Mouse (Mus musculus): ENCODE data around the gene Gm5460. TPM values are rescaled to one million over a fixed set of nuclear protein-coding genes. Genes with fewer than 3 reads are reported as not detected.
A peak's percentile ranks its signal among the peaks of the same experiment; 100 is the strongest.

Gm5460 gene
- polyA plus RNA-seq, 1 experiment from 2014 or later: not detected

DNA sequence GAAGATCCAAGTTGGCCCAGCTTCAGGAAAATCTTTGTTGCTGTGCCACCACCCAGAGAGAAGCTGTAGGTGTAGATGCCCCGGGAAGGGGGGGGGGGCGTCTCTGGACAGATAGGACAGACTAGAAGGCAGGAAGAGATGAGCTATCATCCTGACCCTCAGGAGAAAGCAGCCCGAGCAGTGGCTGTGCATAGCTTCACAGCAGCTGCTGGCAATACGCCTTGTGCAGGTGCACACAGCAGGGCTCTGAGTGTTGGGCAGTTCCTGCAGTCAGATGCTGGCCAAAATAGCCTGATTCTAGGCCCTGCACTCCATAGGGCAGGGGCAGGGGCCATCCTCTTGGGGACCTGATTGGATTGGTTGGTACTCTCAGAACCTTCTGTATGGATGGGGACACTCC is 70.2 kb downstream of the Gm5460 start:
- 0 out of 2 replicates have a peak overlapping the region, but pooled peaks have one; percentile 4 for H3K27ac ChIP-seq (ENCODE audit: low read length)
- H3K4me3 ChIP-seq (replicated peaks; ENCODE audit: low read length): peak overlapping the region; percentile 30
- H3K4me2 ChIP-seq (ENCODE audit: low read depth, low read length): peak overlapping the region; percentile 34
- peak overlapping the region; percentile 34; the same call in 1 of the 2 replicates for H3K9ac ChIP-seq (ENCODE audit: low read length)
- WGBS: 55% methylated on average over 4 of the region's 4 CpGs
- H3K27me3 ChIP-seq (ENCODE audit: control insufficient read depth, insufficient read depth, low read length): no peaks in the 10 kb centered on the region
- no peaks in the 10 kb centered on the region for H3K9me3 ChIP-seq (replicated peaks; ENCODE audit: control insufficient read depth, low read length)
- no peaks in the 10 kb centered on the region for H3K4me1 ChIP-seq (ENCODE audit: control insufficient read depth, insufficient read depth, low read length)
- no peak for ATAC-seq (ENCODE audit: insufficient read depth, low FRiP score)
- no peaks in the 10 kb centered on the region for H3K36me3 ChIP-seq (ENCODE audit: control insufficient read depth, insufficient read depth, low read length)

GRCm38 (mm10) chr14:34087856-34088398 is 71.4 kb downstream of the Gm5460 start:
- Histone ChIP-seq H3K4me1 (ENCODE audit: control insufficient read depth, insufficient read depth, low read length) (no peaks in the 10 kb centered on the region), H3K4me2 (ENCODE audit: low read depth, low read length) (peak overlapping the region; percentile 34), H3K9ac (ENCODE audit: low read length) (no peak overlapping the region), H3K27me3 (ENCODE audit: control insufficient read depth, insufficient read depth, low read length) (no peaks in the 10 kb centered on the region), H3K4me3 (replicated peaks; ENCODE audit: low read length) (peak overlapping the region; percentile 30; the same call in 1 of the 2 replicates), H3K27ac (ENCODE audit: low read length) (no peak overlapping the region), H3K9me3 (replicated peaks; ENCODE audit: control insufficient read depth, low read length) (no peaks in the 10 kb centered on the region), H3K36me3 (ENCODE audit: control insufficient read depth, insufficient read depth, low read length) (no peaks in the 10 kb centered on the region)
- ATAC-seq (ENCODE audit: insufficient read depth, low FRiP score): 0 out of 2 replicates have a peak, but pooled peaks have one; percentile 12
- WGBS: 76% methylated on average over 2 of the region's 2 CpGs

DNA sequence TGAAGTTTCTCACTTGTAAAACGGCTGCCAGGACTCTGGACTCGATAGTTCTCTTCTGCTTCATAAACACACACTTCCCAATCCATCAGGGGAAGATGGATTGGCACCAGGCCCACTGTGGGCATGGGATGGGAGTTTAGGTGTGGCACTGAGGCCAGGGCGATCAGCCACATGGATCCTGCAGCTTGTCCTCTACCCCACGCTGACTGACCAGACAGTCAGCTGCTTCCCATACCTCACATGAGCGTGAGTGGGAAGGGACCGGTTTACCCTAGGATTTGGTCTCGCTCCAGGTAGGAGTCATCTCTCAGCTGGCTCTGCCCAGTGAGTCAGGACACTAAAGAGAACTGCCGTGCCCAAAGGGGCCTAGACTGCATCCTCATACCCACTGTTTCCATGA is 73.2 kb downstream of the Gm5460 start:
- WGBS: 75% methylated on average over 8 of the region's 8 CpGs
- no peaks in the 10 kb centered on the region for H3K27me3 ChIP-seq (ENCODE audit: control insufficient read depth, insufficient read depth, low read length)
- no peak overlapping the region for H3K4me3 ChIP-seq (replicated peaks; ENCODE audit: low read length)
- H3K4me1 ChIP-seq (ENCODE audit: control insufficient read depth, insufficient read depth, low read length): no peaks in the 10 kb centered on the region
- ATAC-seq (ENCODE audit: insufficient read depth, low FRiP score): no peak
- H3K4me2 ChIP-seq (ENCODE audit: low read depth, low read length): no peak overlapping the region
- H3K9ac ChIP-seq (ENCODE audit: low read length): no peak overlapping the region
- H3K27ac ChIP-seq (ENCODE audit: low read length): no peak overlapping the region
- H3K36me3 ChIP-seq (ENCODE audit: control insufficient read depth, insufficient read depth, low read length): no peaks in the 10 kb centered on the region
- H3K9me3 ChIP-seq (replicated peaks; ENCODE audit: control insufficient read depth, low read length): no peaks in the 10 kb centered on the region

DNA sequence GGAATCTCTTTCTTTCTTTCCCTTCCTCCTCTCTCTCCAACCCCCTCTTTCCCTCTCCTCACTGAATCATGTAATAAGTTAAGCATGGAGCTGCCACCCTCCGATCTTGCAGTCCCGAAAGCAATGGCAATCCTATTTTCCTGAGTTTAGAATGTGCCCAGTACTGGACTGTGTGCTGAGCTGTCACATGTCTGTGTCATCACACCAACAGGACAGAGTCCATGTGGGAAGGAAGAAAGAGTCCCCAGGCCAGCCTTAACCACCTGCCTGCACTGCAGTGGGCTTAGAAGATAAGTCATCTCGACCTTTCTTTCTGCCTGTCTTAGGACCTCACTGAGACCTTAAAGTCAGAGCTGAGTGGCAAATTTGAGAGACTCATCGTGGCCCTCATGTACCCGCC is 74.9 kb downstream of the Gm5460 start:
- no peak for ATAC-seq (ENCODE audit: insufficient read depth, low FRiP score)
- Histone ChIP-seq H3K4me1 (ENCODE audit: control insufficient read depth, insufficient read depth, low read length) (no peaks in the 10 kb centered on the region), H3K36me3 (ENCODE audit: control insufficient read depth, insufficient read depth, low read length) (no peaks in the 10 kb centered on the region), H3K27me3 (ENCODE audit: control insufficient read depth, insufficient read depth, low read length) (no peaks in the 10 kb centered on the region), H3K9me3 (replicated peaks; ENCODE audit: control insufficient read depth, low read length) (no peaks in the 10 kb centered on the region), H3K4me2 (ENCODE audit: low read depth, low read length) (no peak overlapping the region), H3K4me3 (replicated peaks; ENCODE audit: low read length) (no peak overlapping the region), H3K9ac (ENCODE audit: low read length) (no peak overlapping the region), H3K27ac (ENCODE audit: low read length) (no peak overlapping the region)
- WGBS: 80% methylated on average over 5 of the region's 5 CpGs

DNA sequence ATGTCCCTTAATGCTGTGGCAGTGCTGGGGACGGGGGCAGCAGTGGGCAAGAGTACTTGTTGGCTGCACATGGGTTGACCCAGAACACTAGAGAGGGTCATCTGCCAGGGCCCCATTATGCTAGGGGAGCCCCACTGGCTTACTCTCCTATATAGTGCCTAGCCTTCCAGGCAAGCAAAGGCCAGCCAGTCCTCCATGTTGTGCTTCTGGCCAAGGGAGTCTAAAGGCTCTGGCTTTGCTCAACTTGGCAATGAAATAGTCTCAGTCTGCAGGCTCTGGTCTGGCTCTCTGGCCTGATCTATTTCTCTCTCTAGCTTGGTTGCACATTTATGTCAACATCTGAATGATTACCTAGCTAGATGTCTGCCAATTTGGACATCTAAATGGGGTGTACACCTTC is 76.3 kb downstream of the Gm5460 start:
- Histone ChIP-seq H3K9ac (ENCODE audit: low read length) (no peak overlapping the region), H3K4me2 (ENCODE audit: low read depth, low read length) (no peak overlapping the region), H3K4me3 (replicated peaks; ENCODE audit: low read length) (no peak overlapping the region), H3K4me1 (ENCODE audit: control insufficient read depth, insufficient read depth, low read length) (no peaks in the 10 kb centered on the region), H3K27me3 (ENCODE audit: control insufficient read depth, insufficient read depth, low read length) (no peaks in the 10 kb centered on the region), H3K9me3 (replicated peaks; ENCODE audit: control insufficient read depth, low read length) (no peaks in the 10 kb centered on the region), H3K27ac (ENCODE audit: low read length) (no peak overlapping the region), H3K36me3 (ENCODE audit: control insufficient read depth, insufficient read depth, low read length) (no peaks in the 10 kb centered on the region)
- WGBS: 64% methylated on average over 1 of the region's 1 CpGs
- ATAC-seq (ENCODE audit: insufficient read depth, low FRiP score): no peak

GRCm38 (mm10) chr14:34096161-34096560 is 79.6 kb downstream of the Gm5460 start:
- Histone ChIP-seq H3K4me2 (ENCODE audit: low read depth, low read length) (no peak overlapping the region), H3K9me3 (replicated peaks; ENCODE audit: control insufficient read depth, low read length) (no peaks in the 10 kb centered on the region), H3K27ac (ENCODE audit: low read length) (no peak overlapping the region), H3K4me1 (ENCODE audit: control insufficient read depth, insufficient read depth, low read length) (no peaks in the 10 kb centered on the region), H3K27me3 (ENCODE audit: control insufficient read depth, insufficient read depth, low read length) (no peaks in the 10 kb centered on the region), H3K4me3 (replicated peaks; ENCODE audit: low read length) (no peak overlapping the region), H3K9ac (ENCODE audit: low read length) (no peak overlapping the region), H3K36me3 (ENCODE audit: control insufficient read depth, insufficient read depth, low read length) (no peaks in the 10 kb centered on the region)
- WGBS: 71% methylated on average over 5 of the region's 5 CpGs
- ATAC-seq (ENCODE audit: insufficient read depth, low FRiP score): no peak

Other genes with a start within 250 kb of the Gm5460 start
- gene Gdf10, start 93.2 kb upstream of the Gm5460 start, polyA plus RNA-seq (2015; fragmentation: Nextera tagmentation; extraction: Ambion mirVana): 5.3 and 6.3 TPM in 2 replicates
- 0.48 and 0.50 TPM in 2 replicates for gene Gdf2, start 75.7 kb upstream of the Gm5460 start, polyA plus RNA-seq (2015; fragmentation: Nextera tagmentation; extraction: Ambion mirVana)
- not detected in 2 replicates for gene Rbp3, start 62.8 kb upstream of the Gm5460 start, polyA plus RNA-seq (2015; fragmentation: Nextera tagmentation; extraction: Ambion mirVana)
- gene Zfp488, start 38.0 kb upstream of the Gm5460 start, polyA plus RNA-seq (2015; fragmentation: Nextera tagmentation; extraction: Ambion mirVana): 0.06 TPM in 2 replicates
- not detected in 2 replicates for gene Gm30083, start 1.6 kb upstream of the Gm5460 start, polyA plus RNA-seq (2015; fragmentation: Nextera tagmentation; extraction: Ambion mirVana)
- gene Antxrl, start 35.9 kb downstream of the Gm5460 start, polyA plus RNA-seq (2015; fragmentation: Nextera tagmentation; extraction: Ambion mirVana): not detected in 2 replicates
- gene Anxa8, start 69.2 kb downstream of the Gm5460 start, polyA plus RNA-seq (2015; fragmentation: Nextera tagmentation; extraction: Ambion mirVana): 56.1 and 63.4 TPM in 2 replicates
- gene A630023A22Rik, start 86.0 kb downstream of the Gm5460 start, polyA plus RNA-seq (2015; fragmentation: Nextera tagmentation; extraction: Ambion mirVana): 0.43 and 0.76 TPM in 2 replicates
- gene Npy4r, start 135.7 kb downstream of the Gm5460 start, polyA plus RNA-seq (2015; fragmentation: Nextera tagmentation; extraction: Ambion mirVana): 0.46 and 0.47 TPM in 2 replicates
- 0.29 and 0.31 TPM in 2 replicates for gene Gprin2, start 184.9 kb downstream of the Gm5460 start, polyA plus RNA-seq (2015; fragmentation: Nextera tagmentation; extraction: Ambion mirVana)
- 1.4 and 1.6 TPM in 2 replicates for gene Syt15, start 202.8 kb downstream of the Gm5460 start, polyA plus RNA-seq (2015; fragmentation: Nextera tagmentation; extraction: Ambion mirVana)

Data from stomach, embryonic 16.5 days (tissue).